Mouse (Mus musculus) liver, postnatal 0 days (tissue): ENCODE measurements at regions not wholly inside any gene's neighbourhood (a gene's known extent, or its start where the extent isn't known, plus 50 kb on each side); places are given as distances from the start of the nearest gene placed in this dataset.

ENCODE experiments used
- ATAC-seq: fragments of 200-750 bp; cut with Nextera tagmentation; 2 replicates; pipeline ENCODE4 v1.8.0; 2017; ENCODE audit warnings: mild to moderate bottlenecking, moderate library complexity
- DNase-seq: peaks from one replicate; pipeline ENCODE4 v3.0.0-alpha.2; 2016
- H3K27ac ChIP-seq: fragments of 300-500 bp; sonication (generic); 2 replicates; pipeline ENCODE4 v1.5.1; 2014; ENCODE audit warnings: antibody characterized with exemption, moderate library complexity, mild to moderate bottlenecking, low read depth
- H3K27me3 ChIP-seq: fragments of 300-500 bp; sonication (generic); 2 replicates; pipeline ENCODE4 v1.6.1; 2014; ENCODE audit warnings: low read length, control low read depth, mixed read lengths; ENCODE audit not compliant: insufficient read depth
- H3K36me3 ChIP-seq: fragments of 300-500 bp; sonication (generic); replicated peaks from 2 replicates; pipeline ENCODE4 v1.6.1; 2014; ENCODE audit warnings: mild to moderate bottlenecking, control low read depth, low read length, moderate library complexity, mixed read lengths; ENCODE audit not compliant: insufficient read depth
- H3K4me1 ChIP-seq: fragments of 300-500 bp; sonication (generic); 2 replicates; pipeline ENCODE4 v1.6.1; 2014; ENCODE audit warnings: antibody characterized with exemption, mild to moderate bottlenecking, control low read depth; ENCODE audit not compliant: insufficient read depth
- H3K4me2 ChIP-seq: fragments of 300-500 bp; sonication (generic); 2 replicates; pipeline ENCODE4 v1.6.1; 2014; ENCODE audit warnings: low read depth, mild to moderate bottlenecking, low read length, moderate library complexity, mixed read lengths
- H3K4me3 ChIP-seq: fragments of 300-500 bp; sonication (generic); 2 replicates; pipeline ENCODE4 v1.5.1; 2014; ENCODE audit warnings: low read depth, low read length
- H3K9ac ChIP-seq: fragments of 300-500 bp; sonication (generic); replicated peaks from 2 replicates; pipeline ENCODE4 v1.6.1; 2014; ENCODE audit warnings: mild to moderate bottlenecking, moderate library complexity
- H3K9me3 ChIP-seq: fragments of 300-500 bp; sonication (generic); 2 replicates; pipeline ENCODE4 v1.6.1; 2016; ENCODE audit warnings: mild to moderate bottlenecking, control low read depth, low read length, mixed read lengths
- CTCF ChIP-seq: sonication (generic); IDR thresholded peaks from 2 replicates; pipeline ENCODE4 v1.5.1; 2016; ENCODE audit warnings: antibody characterized with exemption, low read depth
- EP300 ChIP-seq: IDR thresholded peaks from 2 replicates; pipeline ENCODE4 v1.6.1; 2016; ENCODE audit warnings: antibody characterized with exemption, low read depth, mild to moderate bottlenecking
- WGBS: fragments of 180-500 bp; shearing (Covaris S2); extraction: QIAGEN DNeasy Blood & Tissue Kit; methylation state at CpG from one replicate; pipeline ENCODE4 v1.1.7; 2014; ENCODE audit not compliant: insufficient replicate concordance; 5-methylcytosine and 5-hydroxymethylcytosine counted together

DNA sequence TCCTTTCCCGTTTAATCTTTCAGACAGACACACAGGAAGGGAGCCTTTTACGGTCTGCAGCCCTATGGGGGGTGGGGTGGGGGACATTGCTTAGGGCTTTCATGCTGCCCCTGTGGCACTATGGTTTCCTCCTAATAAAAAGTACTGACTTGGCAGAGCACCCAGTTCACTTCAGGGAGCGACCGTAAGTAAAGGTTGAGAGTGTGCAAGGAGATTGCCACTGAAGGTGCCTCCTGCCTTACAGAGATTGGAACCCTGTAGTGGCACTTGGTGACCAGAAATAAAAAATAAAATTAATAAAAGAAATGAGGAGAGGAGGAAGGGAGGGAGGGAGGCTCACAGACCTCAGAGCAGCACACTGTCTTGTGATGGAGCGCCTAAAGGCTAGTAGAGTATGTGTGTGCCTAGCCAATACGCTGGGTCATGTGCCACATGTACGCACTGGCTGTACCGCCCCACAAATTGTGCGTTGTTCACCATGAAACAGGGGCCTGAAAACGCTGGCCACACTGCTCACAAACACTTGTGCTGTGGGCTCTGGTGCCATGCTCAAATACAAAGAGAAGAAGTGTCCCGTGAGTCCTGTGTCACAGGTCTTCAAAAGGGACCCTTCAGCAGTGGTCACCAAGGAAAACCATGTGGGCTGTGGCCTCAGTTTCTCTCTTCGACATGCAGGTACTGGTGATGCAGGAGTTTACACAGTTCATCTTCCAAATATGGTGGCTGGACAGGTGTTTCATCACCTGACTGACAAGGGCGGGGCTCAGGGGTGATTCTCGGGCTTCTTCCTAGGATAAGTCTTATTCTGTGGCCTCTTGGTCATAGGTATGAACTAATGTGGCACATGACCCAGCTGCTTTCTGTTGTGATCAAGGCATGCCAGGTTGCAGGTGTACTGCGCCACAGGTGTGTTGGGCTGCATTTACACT lies 250.5 kb upstream of the Irx4 start:
- WGBS = 72% methylated on average over 15 of the region's 15 CpGs
- TF ChIP-seq CTCF (no peak), EP300 (no peak)
- no peak overlapping the region for H3K9ac ChIP-seq
- DNase-seq (no peak), ATAC-seq (no peak)
- H3K4me3 ChIP-seq = no peak overlapping the region
- no peaks in the 10 kb centered on the region for H3K36me3 ChIP-seq
- H3K4me2 ChIP-seq = no peak overlapping the region
- H3K27me3 ChIP-seq = no peaks in the 10 kb centered on the region
- H3K27ac ChIP-seq = no peak overlapping the region
- H3K4me1 ChIP-seq = no peaks in the 10 kb centered on the region
- no peaks in the 10 kb centered on the region for H3K9me3 ChIP-seq

DNA sequence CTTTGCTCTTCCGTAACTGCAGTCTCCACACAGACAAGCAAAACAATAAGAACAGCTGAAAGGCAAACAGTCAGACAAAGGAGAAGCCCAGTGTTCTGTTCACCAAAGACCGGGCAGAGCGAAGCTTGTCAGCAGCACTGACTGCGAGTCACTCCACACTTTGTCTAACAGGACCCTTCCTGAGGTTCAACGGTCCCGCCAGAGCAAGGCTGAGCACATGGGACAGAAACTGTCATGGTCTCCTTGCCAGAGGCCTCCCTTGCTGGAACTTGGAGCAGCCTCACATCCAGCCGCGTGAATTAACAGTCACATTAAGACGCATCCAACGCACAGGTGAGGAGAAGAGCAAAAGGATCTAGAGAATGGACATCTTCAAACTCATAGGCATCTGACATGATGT lies 241.1 kb upstream of the Irx4 start:
- TF ChIP-seq CTCF = no peak
- no peak overlapping the region for H3K27ac ChIP-seq
- H3K9ac ChIP-seq = no peak overlapping the region
- ATAC-seq = no peak
- WGBS = 77% methylated on average over 10 of the region's 10 CpGs
- no peaks in the 10 kb centered on the region for H3K4me1 ChIP-seq
- no peak overlapping the region for H3K4me2 ChIP-seq
- H3K27me3 ChIP-seq = no peaks in the 10 kb centered on the region
- no peak overlapping the region for H3K4me3 ChIP-seq
- no peaks in the 10 kb centered on the region for H3K36me3 ChIP-seq
- H3K9me3 ChIP-seq = no peaks in the 10 kb centered on the region
- DNase-seq = no peak

DNA sequence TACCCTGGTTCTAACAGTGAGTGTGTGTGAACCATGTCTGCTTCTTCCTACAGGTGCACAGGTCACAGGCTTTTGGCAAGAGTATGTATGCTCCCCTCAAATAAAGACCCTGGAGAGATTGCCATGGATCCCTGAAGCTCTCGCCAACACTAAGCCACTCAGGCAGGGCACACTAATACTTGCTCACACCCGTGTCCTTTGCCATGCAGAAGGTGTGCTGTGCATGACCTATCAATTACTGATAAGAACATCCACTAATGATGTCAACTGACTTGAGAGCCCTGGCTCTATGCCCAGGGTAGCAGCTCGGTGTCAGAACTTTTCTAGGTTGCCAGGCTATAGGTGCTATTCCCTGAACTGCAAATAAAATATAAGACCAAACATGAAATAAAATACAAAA lies 229.1 kb upstream of the Irx4 start:
- Histone ChIP-seq H3K9me3 (no peaks in the 10 kb centered on the region), H3K4me2 (no peak overlapping the region), H3K4me1 (no peaks in the 10 kb centered on the region), H3K4me3 (no peak overlapping the region), H3K36me3 (no peaks in the 10 kb centered on the region), H3K27me3 (no peaks in the 10 kb centered on the region), H3K9ac (no peak overlapping the region), H3K27ac (no peak overlapping the region)
- no peak for ATAC-seq
- TF ChIP-seq CTCF (no peak), EP300 (no peak)
- no peak for DNase-seq
- WGBS = 64% methylated on average over 3 of the region's 3 CpGs

DNA sequence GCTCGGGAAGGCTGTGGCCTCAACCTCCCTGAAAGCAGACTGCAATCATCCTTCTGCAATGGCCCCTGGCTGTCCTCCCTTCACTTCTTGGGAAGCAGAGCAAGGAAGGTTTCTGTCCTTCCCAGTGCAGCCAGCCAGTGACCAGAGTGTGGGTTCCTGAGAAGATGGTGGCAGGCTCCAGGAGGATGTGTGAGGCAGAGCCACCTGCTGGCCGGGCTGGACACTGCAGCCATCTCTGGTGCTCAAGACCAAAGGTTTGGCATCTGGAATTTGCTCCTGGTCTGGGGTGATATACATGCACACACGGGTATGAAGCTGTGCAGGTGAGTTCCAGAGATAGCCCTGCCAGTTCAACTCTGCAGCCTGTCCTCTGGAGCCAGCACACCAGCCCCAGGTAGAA lies 227.2 kb upstream of the Irx4 start:
- H3K4me3 ChIP-seq = no peak overlapping the region
- H3K4me2 ChIP-seq = no peak overlapping the region
- H3K27ac ChIP-seq = no peak overlapping the region
- no peak overlapping the region for H3K9ac ChIP-seq
- no peaks in the 10 kb centered on the region for H3K4me1 ChIP-seq
- TF ChIP-seq CTCF = peak; percentile 76
- TF ChIP-seq EP300 = no peak
- peak; percentile 61 for DNase-seq
- no peaks in the 10 kb centered on the region for H3K27me3 ChIP-seq
- H3K36me3 ChIP-seq = no peaks in the 10 kb centered on the region
- WGBS = 27% methylated on average over 3 of the region's 3 CpGs
- no peak for ATAC-seq
- no peaks in the 10 kb centered on the region for H3K9me3 ChIP-seq

DNA sequence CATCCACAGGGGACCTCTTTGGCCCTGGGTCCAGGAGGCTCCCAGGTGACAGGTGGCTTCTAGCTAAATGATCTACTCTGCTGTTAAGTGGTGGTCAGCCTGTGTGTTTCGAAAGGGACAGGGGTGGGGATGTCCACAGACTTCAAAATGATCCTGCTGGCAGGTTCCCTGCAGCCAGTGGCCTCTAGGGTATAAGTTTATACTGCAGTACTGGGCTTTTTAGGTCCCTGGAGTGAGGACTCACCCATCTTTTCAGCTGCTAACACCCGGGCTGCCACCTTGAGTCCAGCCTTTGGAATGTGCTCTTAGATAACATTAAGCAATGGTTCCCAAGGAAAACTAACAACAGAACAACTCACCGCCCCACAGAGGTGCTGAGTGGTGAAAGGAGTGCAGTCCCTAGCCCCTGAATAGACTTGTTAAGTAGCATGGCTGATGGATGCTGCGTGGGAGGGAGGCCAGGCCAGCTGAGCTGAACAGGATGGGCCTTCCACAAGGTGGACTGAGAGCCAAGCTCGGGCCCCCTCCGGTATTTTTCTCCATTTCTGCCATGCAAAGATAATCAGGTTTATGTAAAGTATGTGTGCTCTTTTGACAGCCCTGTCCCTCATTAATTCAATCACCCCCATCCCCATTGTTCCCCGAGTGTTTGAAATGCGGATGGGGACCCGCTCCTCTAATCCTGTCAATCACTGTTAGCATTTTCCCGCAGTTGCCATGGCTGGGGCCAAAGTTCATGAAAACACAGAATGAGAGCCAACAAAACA lies 226.0 kb upstream of the Irx4 start:
- Histone ChIP-seq H3K4me3 (no peak overlapping the region), H3K27ac (no peak overlapping the region), H3K4me2 (no peak overlapping the region), H3K4me1 (no peaks in the 10 kb centered on the region), H3K27me3 (no peaks in the 10 kb centered on the region), H3K9me3 (no peaks in the 10 kb centered on the region), H3K9ac (no peak overlapping the region), H3K36me3 (no peaks in the 10 kb centered on the region)
- DNase-seq = no peak
- TF ChIP-seq CTCF (no peak), EP300 (no peak)
- WGBS = 34% methylated on average over 10 of the region's 10 CpGs
- ATAC-seq = no peak

DNA sequence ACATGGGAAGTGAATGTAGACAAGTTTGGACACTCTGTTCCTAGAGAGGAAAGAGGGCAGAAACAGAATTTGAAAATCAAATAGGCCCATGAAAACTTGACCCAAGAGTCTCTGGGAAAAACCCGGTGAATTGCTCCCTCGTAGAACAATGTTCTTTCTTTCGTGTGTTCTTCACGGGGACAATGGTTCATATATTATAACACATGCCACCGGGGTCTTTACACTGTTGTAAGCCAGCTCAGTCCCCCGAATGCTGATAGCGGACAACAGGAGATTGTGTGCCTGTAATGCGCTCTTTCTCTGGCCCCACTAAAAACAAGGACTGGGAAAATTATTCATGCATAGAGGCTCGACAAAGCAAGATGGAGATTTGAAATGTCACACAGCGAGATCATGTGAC lies 225.4 kb upstream of the Irx4 start:
- Histone ChIP-seq H3K27me3 (no peaks in the 10 kb centered on the region), H3K9ac (no peak overlapping the region), H3K9me3 (no peaks in the 10 kb centered on the region), H3K4me2 (no peak overlapping the region), H3K4me3 (no peak overlapping the region), H3K4me1 (no peaks in the 10 kb centered on the region), H3K27ac (no peak overlapping the region), H3K36me3 (no peaks in the 10 kb centered on the region)
- DNase-seq (no peak), ATAC-seq (no peak)
- TF ChIP-seq EP300 (no peak), CTCF (no peak)
- 68% methylated on average over 10 of the region's 10 CpGs for WGBS
